Mouse (Mus musculus) thymus, postnatal 14 days (tissue): Measurements from ENCODE around the gene Lrg1.

ENCODE experiments used
- DNase-seq: peaks from one replicate; pipeline ENCODE4 v3.0.0; 2021

Lrg1 gene

GRCm38 (mm10) chr17:56121826-56122225, at the start of gene Lrg1:
Gene Lrg1 (minus strand): TSS chr17:56122001.
- DNase-seq, result no peak

GRCm38 (mm10) chr17:56171456-56171855, 49.7 kb upstream of the Lrg1 start:
- no peak for DNase-seq

- DNase-seq, result no peak
These were observed 48.8 kb upstream of the Lrg1 start for GRCm38 (mm10) chr17:56170636-56171035.

- no peak for DNase-seq
These were observed 48.0 kb upstream of the Lrg1 start for GRCm38 (mm10) chr17:56169830-56170229.

- no peak for DNase-seq
These were observed 43.9 kb upstream of the Lrg1 start for GRCm38 (mm10) chr17:56165671-56166070.

GRCm38 (mm10) chr17:56164510-56164909, 42.7 kb upstream of the Lrg1 start:
- DNase-seq, result no peak

- peak; percentile 83 for DNase-seq
These were observed 41.8 kb upstream of the Lrg1 start for GRCm38 (mm10) chr17:56163523-56164102.

GRCm38 (mm10) chr17:56162231-56162774, 40.5 kb upstream of the Lrg1 start, which contains the start of gene Tnfaip8l1:
Gene Tnfaip8l1 (plus strand): TSS chr17:56162477.
- peak; percentile 95 for DNase-seq

- DNase-seq, result peak; percentile 52
These were observed 37.9 kb upstream of the Lrg1 start for GRCm38 (mm10) chr17:56159729-56160128.

GRCm38 (mm10) chr17:56153643-56154042, 31.8 kb upstream of the Lrg1 start:
- no peak for DNase-seq

- no peak for DNase-seq
These were observed 28.1 kb upstream of the Lrg1 start for GRCm38 (mm10) chr17:56149897-56150296.

- DNase-seq, result no peak
These were observed 27.2 kb upstream of the Lrg1 start for GRCm38 (mm10) chr17:56148790-56149618.

- DNase-seq, result peak; percentile 29
These were observed 26.5 kb upstream of the Lrg1 start for GRCm38 (mm10) chr17:56148280-56148679.

- DNase-seq, result no peak
These were observed 25.6 kb upstream of the Lrg1 start for GRCm38 (mm10) chr17:56147420-56147819.

- no peak for DNase-seq
These were observed 24.3 kb upstream of the Lrg1 start for GRCm38 (mm10) chr17:56146131-56146530.

GRCm38 (mm10) chr17:56144546-56144945, 22.7 kb upstream of the Lrg1 start:
- DNase-seq, result no peak

GRCm38 (mm10) chr17:56141702-56142605, 20.2 kb upstream of the Lrg1 start:
- DNase-seq, result peak; percentile 59

- DNase-seq, result peak; percentile 84
These were observed 18.2 kb upstream of the Lrg1 start, which contains the start of gene Sema6b for GRCm38 (mm10) chr17:56139858-56140595. Gene Sema6b (minus strand): TSS chr17:56140343.

- DNase-seq, result no peak
These were observed 17.6 kb upstream of the Lrg1 start for GRCm38 (mm10) chr17:56139355-56139754.

- DNase-seq, result no peak
These were observed 16.2 kb upstream of the Lrg1 start for GRCm38 (mm10) chr17:56137839-56138613.

- no peak for DNase-seq
These were observed 14.8 kb upstream of the Lrg1 start for GRCm38 (mm10) chr17:56136558-56136957.
